Mouse (Mus musculus) duodenum, adult 2 months (tissue): Measurements from ENCODE around the gene Pdha1. TPM values are rescaled to one million over a fixed set of nuclear protein-coding genes. Genes with fewer than 3 reads are reported as not detected.

Experiments
- polyA plus RNA-seq: library from polyadenylated mRNA; depleted of rRNA; stranded (reverse); fragments of >200 nt; gene quantifications from 2 replicates; pipeline ENCODE4 v1.2.3, GENCODE M21; 2012; ENCODE audit warnings: low replicate concordance; rRNA removed

Gene Pdha1
- 17.1 and 24.5 TPM in 2 replicates for polyA plus RNA-seq

DNA sequence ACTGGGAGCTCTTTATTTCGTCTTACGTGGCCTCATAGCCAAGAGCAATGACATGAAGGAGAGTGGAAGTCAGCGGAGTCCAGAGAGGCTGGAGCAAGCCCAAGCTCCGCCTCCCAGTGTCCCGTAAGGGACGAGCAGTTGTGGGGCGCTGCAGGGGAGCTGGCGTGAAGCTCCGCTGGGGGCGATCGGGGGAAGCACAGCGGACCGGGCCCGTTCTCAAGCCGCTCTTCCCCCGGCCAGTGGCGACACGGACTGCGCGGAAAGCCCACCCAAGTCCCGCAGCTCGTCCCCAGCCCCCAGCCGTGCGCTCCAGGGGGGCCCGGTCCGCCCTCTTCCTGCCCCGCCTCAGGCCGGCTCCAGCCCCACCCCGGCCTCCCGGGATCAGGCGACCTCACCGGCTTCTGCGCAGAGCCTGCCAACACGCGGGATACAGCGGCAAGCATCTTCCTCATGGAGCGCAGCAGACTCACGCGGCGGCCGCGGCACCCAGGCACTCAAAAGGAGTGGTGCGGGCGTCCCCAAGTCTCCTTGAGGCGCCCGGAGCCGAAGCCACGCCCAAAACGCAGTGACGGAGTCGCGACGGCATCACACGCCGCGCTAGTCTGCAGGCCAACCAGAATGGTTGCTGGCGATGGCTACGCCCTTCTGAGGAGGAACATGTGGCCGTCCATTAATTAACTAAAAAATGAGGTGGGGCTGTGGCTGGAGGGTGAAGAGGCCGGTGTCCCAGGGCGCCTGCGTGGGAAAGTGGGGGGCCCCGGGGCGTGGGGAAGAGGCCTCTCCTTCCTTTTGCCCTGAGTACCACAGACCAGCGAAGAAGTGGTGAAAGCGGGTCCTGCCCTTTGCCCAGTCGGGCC lies at the start of gene Pdha1:
TSS of gene Pdha1 (minus strand) at position 553 of the 857 bp plus-strand sequence.

Other genes starting within 250 kb of the Pdha1 start
- 0.34 and 0.56 TPM in 2 replicates for gene Map3k15, start 150.0 kb downstream of the Pdha1 start, polyA plus RNA-seq